Mouse (Mus musculus) heart, postnatal 25 days (tissue): ENCODE measurements around the gene Zfp592. TPM values are rescaled to one million over a fixed set of nuclear protein-coding genes. Genes with fewer than 3 reads are reported as not detected.

Source experiments
- DNase-seq: peaks from one replicate; pipeline ENCODE4 v3.0.0; 2022; ENCODE audit warnings: low spot score
- intact Hi-C: fragments of 180-260 bp; cut with DNase I; formaldehyde crosslinking; loops from one replicate; pipeline ENCODE4 v1.15.1; 2025
- total RNA-seq, 2 experiments: library from RNA; stranded (reverse); gene quantifications; 2 replicates each; pipeline ENCODE4 v1.2.3; 2021

Zfp592 gene
- total RNA-seq, 2 experiments from 2014 or later = 13.8 to 15.7 TPM

GRCm38 (mm10) chr7:81048513-81048912, 55.0 kb downstream of the Zfp592 start:
- intact Hi-C loops = no loop called here
- DNase-seq = no peak

- no peak for DNase-seq
- intact Hi-C loops = no loop called here
Measured at GRCm38 (mm10) chr7:81049966-81050365, 56.5 kb downstream of the Zfp592 start.

DNA sequence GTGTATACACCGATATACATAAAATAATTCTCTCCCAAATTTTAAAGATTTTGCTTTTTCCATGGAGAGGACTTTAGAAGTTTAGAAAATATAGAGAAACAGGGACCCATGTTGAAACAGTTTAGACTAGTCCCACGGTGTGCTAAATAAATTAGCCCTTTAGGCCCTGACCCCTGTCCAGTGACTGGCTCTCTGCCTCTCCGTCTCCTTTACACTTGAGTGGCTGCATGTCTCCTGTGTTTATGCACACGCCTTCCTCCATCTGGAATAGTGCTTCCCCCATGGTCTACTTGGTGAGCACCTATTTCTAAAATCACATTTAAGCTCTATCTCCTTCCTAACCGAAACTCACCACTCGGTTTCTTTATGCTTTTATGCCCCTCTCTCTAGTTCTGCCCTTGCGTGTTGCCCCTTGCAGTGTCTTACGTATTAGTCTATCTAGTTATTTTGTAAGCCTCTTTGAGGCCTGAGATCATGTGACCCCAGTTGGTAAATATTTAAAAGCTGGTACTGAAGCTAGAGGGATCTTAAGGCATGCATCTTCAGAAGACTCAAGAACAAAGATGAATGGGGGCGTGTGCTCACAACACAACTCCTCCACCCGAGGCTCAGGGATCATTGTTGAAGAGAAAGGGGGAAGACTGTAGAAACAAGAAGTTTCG, 62.4 kb downstream of the Zfp592 start:
- intact Hi-C loops = no loop called here
- no peak for DNase-seq

DNA sequence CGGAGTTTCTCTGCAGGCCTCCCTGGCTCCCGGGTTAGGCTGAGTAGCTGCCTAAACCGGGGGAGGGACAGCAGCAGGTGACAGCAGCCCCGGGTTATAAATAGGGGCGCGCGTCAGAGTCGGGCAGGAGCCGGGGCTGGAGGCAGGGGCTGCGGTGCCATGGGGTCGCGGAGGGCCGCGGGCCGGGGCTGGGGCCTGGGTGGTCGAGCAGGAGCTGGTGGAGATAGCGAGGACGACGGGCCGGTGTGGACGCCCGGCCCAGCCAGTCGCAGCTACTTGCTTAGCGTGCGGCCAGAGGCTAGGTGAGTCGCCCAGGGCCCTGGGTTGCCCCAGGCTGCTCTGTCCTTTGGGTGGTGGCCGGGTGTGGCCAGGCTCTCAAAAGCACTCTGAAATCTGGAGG, 64.0 kb downstream of the Zfp592 start, which contains the start of gene Alpk3:
Gene Alpk3, plus strand, starts transcription at position 130 of the 400 bp plus-strand sequence.
- DNase-seq = no peak
- intact Hi-C loops = no loop called here

GRCm38 (mm10) chr7:81057901-81058711, 64.6 kb downstream of the Zfp592 start:
- intact Hi-C loops = loop anchor here (2.0 kb wide), 1 partner anchor 19 kb away; no protein-coding TSS in a partner anchor
- DNase-seq = no peak

- intact Hi-C loops = loop anchor here (2.0 kb wide), 1 partner anchor 18 kb away; no protein-coding TSS in a partner anchor
- no peak for DNase-seq
Measured at GRCm38 (mm10) chr7:81058712-81059154, 65.3 kb downstream of the Zfp592 start.

DNA sequence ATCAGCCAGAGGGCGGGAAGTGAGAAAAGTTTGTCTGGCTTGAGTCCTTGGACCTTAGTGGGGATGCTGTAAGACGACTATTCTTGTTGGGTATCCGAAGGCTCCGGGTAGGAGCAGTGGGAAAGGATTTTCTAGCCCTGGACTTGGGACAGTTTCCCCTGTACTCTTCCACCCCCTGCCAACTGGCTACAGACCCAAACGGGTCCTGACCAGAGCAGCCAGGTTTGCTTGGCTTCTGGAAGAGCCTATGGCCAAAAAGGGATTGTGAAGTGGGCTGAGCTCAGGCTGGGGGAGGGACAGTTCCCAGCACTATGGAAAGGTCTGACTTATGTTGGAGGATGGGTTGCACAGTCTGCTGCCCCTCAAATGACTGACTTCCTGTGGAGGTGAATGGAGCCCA, 65.9 kb downstream of the Zfp592 start:
- intact Hi-C loops = loop anchor here (2.0 kb wide), 1 partner anchor 17 kb away; no protein-coding TSS in a partner anchor
- DNase-seq = no peak

DNA sequence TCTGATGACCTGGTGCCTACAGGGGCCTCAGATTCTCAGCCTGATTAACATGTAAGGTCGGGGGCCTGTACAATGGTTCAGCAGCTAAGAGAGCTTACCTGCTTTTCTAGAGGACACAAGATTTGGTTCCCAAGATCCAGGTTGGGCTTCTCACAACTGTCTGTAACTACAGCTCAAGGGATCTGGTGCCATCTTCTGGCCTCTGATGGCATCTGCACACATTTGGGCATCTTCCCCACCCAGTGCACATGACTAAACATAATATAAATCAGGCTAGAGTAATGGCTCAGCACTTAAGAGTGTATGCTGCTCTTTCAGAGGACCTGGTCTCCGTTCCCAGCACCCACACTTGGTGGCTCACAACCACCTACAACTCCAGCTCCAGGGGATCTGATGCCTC, 67.4 kb downstream of the Zfp592 start:
- intact Hi-C loops = loop anchor here (5.0 kb wide), 1 partner anchor 199 kb away; the partner anchor contains the start of gene Zscan2

DNA sequence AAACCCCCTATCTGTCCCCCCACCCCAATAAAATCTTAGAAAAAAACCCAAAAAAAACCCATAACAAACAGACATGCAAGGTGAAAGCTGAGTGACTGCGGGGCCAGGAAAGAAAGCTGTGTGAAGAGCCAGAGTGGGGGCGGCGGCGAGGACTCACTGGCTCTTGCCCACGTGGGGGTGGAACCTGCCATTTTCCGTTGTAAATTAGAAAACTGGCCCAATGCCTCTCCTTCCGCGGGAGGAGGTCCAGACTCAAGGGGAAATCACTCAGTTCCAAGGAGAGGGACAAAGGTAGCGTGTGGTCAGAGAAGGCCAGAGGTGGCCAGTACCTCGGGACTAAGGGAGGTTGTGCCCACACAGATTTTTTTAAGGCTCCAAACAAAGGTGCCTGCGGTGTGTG, 68.5 kb downstream of the Zfp592 start:
- DNase-seq = no peak
- intact Hi-C loops = loop anchor here (5.0 kb wide), 1 partner anchor 200 kb away; the partner anchor contains the start of gene Zscan2

More for the DNA sequence above, 67.4 kb downstream of the Zfp592 start:
- no peak for DNase-seq

GRCm38 (mm10) chr7:81063332-81063731, 69.9 kb downstream of the Zfp592 start:
- no peak for DNase-seq
- intact Hi-C loops = loop anchor here (5.0 kb wide), 1 partner anchor 201 kb away; the partner anchor contains the start of gene Zscan2

DNA sequence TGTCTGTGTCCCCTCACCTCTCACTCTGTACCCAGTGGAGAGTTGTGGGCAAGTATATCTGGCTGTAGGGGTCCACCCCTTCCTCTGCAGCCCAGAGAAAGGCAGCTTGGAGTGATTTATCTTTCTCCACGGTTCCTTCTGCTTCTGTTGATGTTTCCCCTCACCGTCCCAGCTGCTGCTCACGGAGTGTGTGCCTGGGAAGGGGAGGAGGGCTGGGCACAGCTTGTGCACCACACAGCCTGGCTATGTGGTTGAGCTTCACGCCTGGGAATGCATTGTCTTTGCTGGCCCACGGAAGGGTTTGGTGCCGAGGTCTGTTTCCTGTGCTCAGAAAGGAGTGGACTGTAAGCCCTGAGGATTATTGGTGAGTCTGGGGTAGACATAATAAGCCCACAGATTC, 73.2 kb downstream of the Zfp592 start:
- intact Hi-C loops = no loop called here
- no peak for DNase-seq

GRCm38 (mm10) chr7:81072463-81072862, 79.0 kb downstream of the Zfp592 start:
- intact Hi-C loops = no loop called here
- DNase-seq = peak; percentile 79

DNA sequence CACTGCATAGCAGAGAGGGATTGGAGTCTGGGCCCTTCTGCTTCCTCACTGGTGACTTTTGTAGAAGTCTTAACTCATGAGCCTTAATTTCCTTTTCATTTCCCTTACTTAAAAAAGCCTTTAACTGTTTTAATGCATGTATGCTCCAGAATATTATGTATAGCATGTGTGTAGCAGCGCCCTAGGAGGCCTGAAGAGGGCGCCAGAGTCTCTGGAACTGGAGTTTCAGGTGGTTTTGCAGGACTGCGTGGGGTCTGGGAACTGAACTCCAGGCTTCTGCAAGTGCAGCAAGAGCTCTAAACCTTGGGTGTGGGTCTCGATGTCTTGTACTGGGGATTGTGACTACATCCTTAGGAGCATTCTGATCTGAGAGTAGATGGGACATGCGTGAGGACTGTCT, 79.8 kb downstream of the Zfp592 start:
- no peak for DNase-seq
- intact Hi-C loops = no loop called here

- DNase-seq = no peak
- intact Hi-C loops = no loop called here
Measured at GRCm38 (mm10) chr7:81074546-81074945, 81.1 kb downstream of the Zfp592 start.

DNA sequence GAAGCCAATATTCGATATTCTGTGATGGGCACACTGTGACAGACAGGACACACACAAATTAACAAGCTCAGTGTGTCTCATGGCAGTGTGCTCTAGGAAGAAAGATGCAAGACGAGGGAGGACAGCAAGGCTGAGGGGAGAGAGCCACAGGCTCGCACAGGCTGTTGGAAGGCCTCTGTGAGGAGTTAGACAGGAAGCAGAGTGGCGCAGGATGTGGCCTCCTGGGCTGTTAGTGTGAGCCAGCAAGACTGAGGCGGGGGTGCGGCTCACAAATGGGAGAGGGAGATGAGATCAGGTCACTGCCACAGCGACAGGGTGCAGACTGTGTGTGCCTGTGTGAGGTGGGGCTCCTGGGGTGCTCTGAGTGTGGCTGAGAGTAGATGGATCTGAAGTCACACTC, 81.8 kb downstream of the Zfp592 start:
- intact Hi-C loops = loop anchor here (5.0 kb wide), 1 partner anchor 62 kb away; no protein-coding TSS in a partner anchor
- DNase-seq = no peak

- no peak for DNase-seq
- intact Hi-C loops = loop anchor here (2.0 to 5.0 kb wide), 2 partner anchors 17 to 62 kb away; no protein-coding TSS in a partner anchor
Measured at GRCm38 (mm10) chr7:81075732-81076131, 82.3 kb downstream of the Zfp592 start.

- intact Hi-C loops = loop anchor here (2.0 to 5.0 kb wide), 2 partner anchors 18 to 60 kb away; no protein-coding TSS in a partner anchor
- DNase-seq = no peak
Measured at GRCm38 (mm10) chr7:81077009-81077408, 83.5 kb downstream of the Zfp592 start.

GRCm38 (mm10) chr7:81078740-81079139, 85.3 kb downstream of the Zfp592 start:
- DNase-seq = peak; percentile 38
- intact Hi-C loops = loop anchor here (5.0 kb wide), 1 partner anchor 59 kb away; no protein-coding TSS in a partner anchor

GRCm38 (mm10) chr7:81093420-81093965, 100.0 kb downstream of the Zfp592 start:
- DNase-seq = no peak
- intact Hi-C loops = no loop called here

GRCm38 (mm10) chr7:81094104-81094757, 100.8 kb downstream of the Zfp592 start:
- no peak for DNase-seq
- intact Hi-C loops = no loop called here
